Mouse (Mus musculus): Measurements from ENCODE around the gene Lgr6.
A peak's percentile ranks its signal among the peaks of the same experiment; 100 is the strongest.

The Lgr6 gene

GRCm38 (mm10) chr1:135105124-135105523 is at the start of gene Lgr6:
TSS of gene Lgr6 (minus strand) at chr1:135105276.
- DNase-seq (ENCODE audit: low read depth, low spot score), result no peak

DNA sequence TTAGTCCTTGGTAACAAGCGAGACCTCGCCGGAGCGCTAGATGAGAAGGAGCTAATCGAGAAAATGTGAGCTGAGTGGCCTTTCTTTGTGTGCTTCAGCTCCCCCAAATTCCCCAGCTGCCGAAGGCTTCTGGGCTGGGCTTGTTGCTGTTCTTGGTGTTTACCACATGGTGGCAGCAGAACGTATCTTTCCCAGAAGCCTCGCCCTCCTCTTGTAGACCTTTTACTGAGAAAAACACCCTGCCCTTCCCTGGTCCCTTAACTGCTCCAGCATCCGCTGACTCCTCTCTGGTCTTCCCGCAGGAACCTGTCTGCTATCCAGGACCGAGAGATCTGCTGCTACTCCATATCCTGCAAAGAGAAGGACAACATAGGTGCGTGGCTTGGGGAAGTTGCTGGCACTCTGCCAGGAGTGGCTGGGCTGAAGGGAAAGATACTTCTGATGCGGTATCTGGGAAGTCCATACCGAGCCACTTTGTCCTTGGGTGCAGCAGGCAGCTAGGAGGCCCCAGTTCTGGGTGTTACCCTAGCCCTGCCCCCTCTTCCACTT is 49.4 kb upstream of the Lgr6 start:
- DNase-seq (ENCODE audit: low read depth, low spot score), result peak; percentile 63

DNA sequence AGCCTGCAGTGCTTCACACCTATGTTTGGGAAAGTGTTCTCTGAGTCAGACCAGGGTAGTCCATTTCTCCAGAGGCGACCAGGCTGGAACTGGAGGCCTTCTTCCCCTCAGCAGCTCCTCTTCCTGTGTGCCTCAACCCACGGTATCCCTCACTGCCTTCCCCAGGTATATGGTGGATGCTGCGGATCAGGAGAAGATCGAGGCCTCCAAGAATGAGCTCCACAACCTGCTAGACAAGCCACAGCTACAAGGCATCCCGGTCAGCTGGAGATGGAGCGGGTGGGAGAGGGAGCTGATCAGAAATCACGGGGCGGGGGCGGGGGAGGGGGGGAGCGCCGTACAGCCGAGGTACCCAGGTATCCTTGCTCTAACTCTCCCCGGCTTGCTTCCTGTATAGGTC is 48.9 kb upstream of the Lgr6 start:
- DNase-seq (ENCODE audit: low read depth, low spot score), result no peak

GRCm38 (mm10) chr1:135148996-135149395 is 43.9 kb upstream of the Lgr6 start:
- no peak for DNase-seq (ENCODE audit: low read depth, low spot score)

DNA sequence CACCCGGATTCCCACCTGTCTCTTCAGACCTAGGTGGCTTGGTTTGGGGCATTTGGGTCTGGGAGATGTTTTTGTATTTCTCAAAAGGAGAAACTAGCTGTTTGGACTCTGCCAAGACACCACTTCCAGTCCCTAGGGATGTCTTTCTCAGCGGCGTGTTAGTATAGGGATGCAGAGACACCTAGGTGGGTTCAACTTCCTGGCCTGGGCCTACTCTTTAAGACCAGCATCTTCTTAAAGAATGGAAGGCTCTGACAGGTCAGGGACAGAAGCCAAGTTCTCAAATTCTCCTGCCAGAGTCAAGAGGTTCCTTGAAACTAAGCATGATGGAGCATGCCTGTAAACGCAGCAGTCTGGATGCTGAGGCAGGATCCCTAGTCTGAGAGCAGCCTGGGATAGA is 43.4 kb upstream of the Lgr6 start:
- no peak for DNase-seq (ENCODE audit: low read depth, low spot score)

DNA sequence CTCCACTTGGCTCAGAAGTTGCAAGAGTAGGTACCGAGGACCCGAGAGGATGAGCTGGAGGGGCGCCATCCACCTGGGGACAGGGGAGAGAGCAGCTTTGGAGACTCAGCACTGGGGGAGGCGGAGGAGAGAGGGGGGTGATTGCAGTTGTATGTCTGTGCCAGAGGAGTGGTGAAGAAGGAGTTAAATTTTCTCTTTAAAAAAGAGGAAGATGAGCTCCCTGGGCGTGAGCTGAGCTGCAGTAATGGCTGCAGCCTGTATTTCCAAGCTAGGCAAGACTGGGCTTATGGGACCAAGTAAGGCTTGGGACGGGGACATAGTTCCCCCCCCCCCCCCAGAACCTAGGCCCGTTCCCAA is 42.6 kb upstream of the Lgr6 start:
- no peak for DNase-seq (ENCODE audit: low read depth, low spot score)

- peak; percentile 39 for DNase-seq (ENCODE audit: low read depth, low spot score)
Measured at GRCm38 (mm10) chr1:135146946-135147701, 42.0 kb upstream of the Lgr6 start.

- peak; percentile 66 for DNase-seq (ENCODE audit: low read depth, low spot score)
Measured at GRCm38 (mm10) chr1:135146077-135146945, 41.2 kb upstream of the Lgr6 start, which contains the start of gene Arl8a. TSS of gene Arl8a (plus strand) at chr1:135146824.

DNA sequence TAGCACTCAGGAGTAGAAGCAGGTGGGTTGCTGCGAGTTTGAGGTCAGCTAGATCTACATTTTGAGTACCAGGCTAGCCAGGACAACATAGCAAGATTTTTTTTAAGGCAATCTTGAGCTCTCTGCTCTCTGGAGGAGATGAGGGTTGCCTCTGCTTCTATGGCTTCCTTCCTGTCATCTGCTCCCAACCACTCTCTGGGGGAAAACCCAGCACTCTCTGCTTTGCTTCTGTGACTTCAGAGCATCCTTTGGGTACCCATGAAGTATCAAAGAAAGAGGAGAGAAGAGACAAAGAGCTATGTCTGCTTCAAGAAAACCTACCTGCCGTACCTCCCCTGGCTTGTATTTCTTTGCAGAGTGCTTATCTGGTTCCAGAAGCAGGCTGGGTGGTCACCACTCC is 38.9 kb upstream of the Lgr6 start:
- DNase-seq (ENCODE audit: low read depth, low spot score), result no peak

DNA sequence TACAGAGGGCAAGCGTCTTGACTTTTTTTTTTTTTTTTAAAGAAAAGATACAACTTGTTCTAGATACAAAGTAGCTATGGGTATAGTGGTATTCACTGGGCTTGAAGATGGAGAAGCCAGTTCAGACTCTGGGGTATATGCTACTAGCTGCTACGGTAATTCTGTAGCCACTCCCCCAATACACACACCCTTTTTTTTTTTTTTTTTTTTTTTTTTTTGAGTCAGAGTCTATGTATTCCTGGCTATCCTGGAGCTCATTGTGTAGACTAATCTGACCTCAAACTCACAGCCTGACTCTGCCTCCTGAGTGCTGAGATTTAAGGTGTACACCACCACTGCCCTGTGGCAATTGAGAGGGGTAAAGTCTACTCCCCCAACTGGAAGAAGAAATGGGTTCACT is 37.4 kb upstream of the Lgr6 start:
- DNase-seq (ENCODE audit: low read depth, low spot score), result no peak

- DNase-seq (ENCODE audit: low read depth, low spot score), result no peak
Measured at GRCm38 (mm10) chr1:135139906-135140305, 34.8 kb upstream of the Lgr6 start.

GRCm38 (mm10) chr1:135136500-135136899 is 31.4 kb upstream of the Lgr6 start:
- peak; percentile 67 for DNase-seq (ENCODE audit: low read depth, low spot score)

GRCm38 (mm10) chr1:135135111-135135787 is 30.2 kb upstream of the Lgr6 start:
- no peak for DNase-seq (ENCODE audit: low read depth, low spot score)

DNA sequence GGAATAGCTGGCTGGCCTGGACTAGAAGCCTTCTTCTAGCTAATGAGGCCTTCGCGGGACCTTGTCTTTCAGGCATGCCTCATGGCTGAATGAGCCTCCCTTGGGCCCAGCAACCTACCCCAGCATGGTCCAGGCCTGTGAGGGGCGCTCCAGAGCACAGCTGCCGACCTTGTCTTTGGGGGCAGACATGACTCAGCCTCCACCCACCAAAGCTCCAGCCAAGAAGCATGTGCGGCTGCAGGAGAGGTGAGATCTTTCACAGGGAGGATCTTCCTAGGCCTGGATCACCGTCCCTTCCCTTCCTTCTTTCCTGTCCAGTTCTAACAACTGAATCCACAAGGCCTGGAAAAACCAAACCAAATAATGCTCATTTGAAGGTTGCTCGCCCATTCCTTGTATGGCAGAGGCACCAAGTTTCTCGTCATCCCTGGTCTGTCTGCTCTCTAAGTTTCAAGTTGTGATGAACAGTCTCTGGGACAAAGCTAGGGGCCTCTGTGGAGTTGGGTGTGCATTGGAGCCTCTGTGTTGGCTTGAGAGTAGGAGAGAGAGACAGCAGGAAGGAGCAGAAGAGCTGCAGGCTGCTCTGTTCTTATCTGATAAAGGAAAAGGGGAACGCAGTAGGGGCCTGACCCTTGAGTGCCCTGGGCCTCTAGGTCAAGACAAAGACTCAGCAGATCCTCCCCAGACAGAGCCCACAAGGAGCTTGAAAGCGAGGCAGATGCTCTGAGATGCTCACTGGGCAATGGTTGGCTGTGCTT is 28.8 kb upstream of the Lgr6 start:
- DNase-seq (ENCODE audit: low read depth, low spot score), result no peak

- no peak for DNase-seq (ENCODE audit: low read depth, low spot score)
Measured at GRCm38 (mm10) chr1:135132893-135133369, 27.9 kb upstream of the Lgr6 start.

- DNase-seq (ENCODE audit: low read depth, low spot score), result no peak
Measured at GRCm38 (mm10) chr1:135132473-135132872, 27.4 kb upstream of the Lgr6 start, which contains the start of gene Ptpn7. TSS of gene Ptpn7 (plus strand) at chr1:135132700.

- DNase-seq (ENCODE audit: low read depth, low spot score), result no peak
Measured at GRCm38 (mm10) chr1:135131560-135131959, 26.5 kb upstream of the Lgr6 start.

DNA sequence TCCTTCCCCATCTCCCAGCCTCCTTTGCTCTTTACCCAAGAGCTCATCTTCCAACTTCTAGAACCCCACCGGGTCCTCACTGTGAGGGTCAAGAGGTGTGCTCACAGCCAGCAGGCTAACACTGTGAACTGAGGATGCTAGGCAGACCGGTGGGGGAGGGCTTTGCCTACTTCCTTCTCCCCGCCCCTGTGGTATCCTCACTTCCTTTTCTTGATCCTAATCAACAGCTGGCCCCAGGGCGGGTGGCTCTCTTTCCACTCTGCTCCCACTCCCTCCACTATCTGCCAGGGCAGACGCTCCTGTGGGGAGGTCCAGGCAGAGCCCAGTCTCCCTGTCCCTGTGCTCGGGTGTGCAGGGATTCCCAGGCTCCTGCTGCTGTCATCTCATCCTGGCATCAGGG is 26.0 kb upstream of the Lgr6 start:
- DNase-seq (ENCODE audit: low read depth, low spot score), result no peak

DNA sequence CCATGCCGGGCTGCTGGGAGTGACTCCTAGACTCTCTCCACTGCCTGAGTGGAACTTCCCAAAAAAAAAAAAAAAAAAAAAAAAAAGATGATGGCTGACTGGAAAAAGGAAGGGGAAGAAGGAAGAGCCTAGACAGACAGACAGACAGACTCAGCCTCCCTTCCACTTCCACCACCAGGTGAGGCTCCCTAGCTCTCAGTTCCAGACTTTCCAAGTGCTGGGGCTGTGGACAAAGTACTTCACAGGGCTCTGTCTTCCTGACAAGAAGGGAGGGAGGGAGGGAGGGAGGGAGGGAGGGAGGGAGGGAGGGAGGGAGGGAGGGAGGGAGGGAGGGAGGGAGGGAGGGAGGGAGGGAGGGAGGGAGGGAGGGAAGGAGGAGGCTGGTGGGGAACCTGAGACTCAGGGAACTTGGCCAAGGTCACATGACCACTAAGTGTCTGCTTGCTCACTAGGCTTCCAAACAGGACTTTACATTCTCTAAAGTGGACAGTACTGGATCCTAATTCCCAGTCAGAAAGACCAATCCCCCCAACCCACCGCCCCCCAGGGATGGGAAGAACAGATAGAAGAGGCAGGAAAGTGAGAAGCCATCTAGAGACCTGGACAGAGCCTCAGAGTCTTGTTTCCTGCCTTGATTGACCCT is 25.4 kb upstream of the Lgr6 start:
- no peak for DNase-seq (ENCODE audit: low read depth, low spot score)

GRCm38 (mm10) chr1:135129543-135130183 is 24.6 kb upstream of the Lgr6 start:
- no peak for DNase-seq (ENCODE audit: low read depth, low spot score)

Data from retina, adult 2 months (tissue).